Mouse (Mus musculus) forebrain, embryonic 12.5 days (tissue): Measurements from ENCODE around the gene Phpt1. TPM values are rescaled to one million over a fixed set of nuclear protein-coding genes. Genes with fewer than 3 reads are reported as not detected.

Experiments used
- polyA plus RNA-seq: library from polyadenylated mRNA; unstranded; fragments of >200 nt; fragmentation: Nextera tagmentation; extraction: Ambion mirVana; gene quantifications from 2 replicates; pipeline ENCODE4 v1.2.1, GENCODE M21; 2016

The Phpt1 gene
- polyA plus RNA-seq, 1 experiment from 2014 or later = 158 TPM

Other genes starting within 250 kb of the Phpt1 start
- gene Man1b1, start 242.9 kb downstream of the Phpt1 start, polyA plus RNA-seq = 74.8 and 80.8 TPM in 2 replicates
- 18.0 and 19.9 TPM in 2 replicates for gene Dpp7, start 218.9 kb downstream of the Phpt1 start, polyA plus RNA-seq
- gene Uap1l1, start 209.5 kb downstream of the Phpt1 start, polyA plus RNA-seq = 4.0 and 4.3 TPM in 2 replicates
- 60.8 and 67.8 TPM in 2 replicates for gene Sapcd2, start 202.9 kb downstream of the Phpt1 start, polyA plus RNA-seq
- gene Entpd2, start 179.3 kb downstream of the Phpt1 start, polyA plus RNA-seq = 0.22 TPM in 1 of 2 replicates, not detected in the other
- 192 and 198 TPM in 2 replicates for gene Npdc1, start 175.9 kb downstream of the Phpt1 start, polyA plus RNA-seq
- gene Fut7, start 152.0 kb downstream of the Phpt1 start, polyA plus RNA-seq = 0.14 TPM in 1 of 2 replicates, not detected in the other
- gene Abca2, start 146.5 kb downstream of the Phpt1 start, polyA plus RNA-seq = 10.9 and 12.5 TPM in 2 replicates
- 1.1 and 2.0 TPM in 2 replicates for gene Clic3, start 118.4 kb downstream of the Phpt1 start, polyA plus RNA-seq
- 34.5 and 39.1 TPM in 2 replicates for gene Paxx, start 114.1 kb downstream of the Phpt1 start, polyA plus RNA-seq
- gene Ptgds, start 105.2 kb downstream of the Phpt1 start, polyA plus RNA-seq = 0.69 and 1.3 TPM in 2 replicates
- gene Lcn12, start 81.3 kb downstream of the Phpt1 start, polyA plus RNA-seq = not detected in 2 replicates
- gene Fbxw5, start 74.5 kb downstream of the Phpt1 start, polyA plus RNA-seq = 102 and 110 TPM in 2 replicates
- gene C8g, start 73.5 kb downstream of the Phpt1 start, polyA plus RNA-seq = 4.7 and 5.4 TPM in 2 replicates
- 33.8 and 36.8 TPM in 2 replicates for gene Traf2, start 28.3 kb downstream of the Phpt1 start, polyA plus RNA-seq
- 332 and 360 TPM in 2 replicates for gene Edf1, start 17.4 kb downstream of the Phpt1 start, polyA plus RNA-seq
- 5.2 and 5.9 TPM in 2 replicates for gene Mamdc4, start 379 bp downstream of the Phpt1 start, polyA plus RNA-seq
- gene Ajm1, start 6.5 kb upstream of the Phpt1 start, polyA plus RNA-seq = 0.91 and 1.5 TPM in 2 replicates
- gene Rabl6, start 33.3 kb upstream of the Phpt1 start, polyA plus RNA-seq = 76.6 and 76.8 TPM in 2 replicates
- 0.22 and 0.23 TPM in 2 replicates for gene Ccdc183, start 42.5 kb upstream of the Phpt1 start, polyA plus RNA-seq
- 13.2 and 13.4 TPM in 2 replicates for gene Tmem141, start 46.8 kb upstream of the Phpt1 start, polyA plus RNA-seq
- 0.83 and 0.88 TPM in 2 replicates for gene Fcna, start 52.8 kb upstream of the Phpt1 start, polyA plus RNA-seq
- not detected in 2 replicates for gene Lcn8, start 77.9 kb upstream of the Phpt1 start, polyA plus RNA-seq
- not detected in 2 replicates for gene Lcn5, start 82.7 kb upstream of the Phpt1 start, polyA plus RNA-seq
- not detected in 2 replicates for gene Lcn6, start 101.6 kb upstream of the Phpt1 start, polyA plus RNA-seq
- gene Lcn10, start 107.5 kb upstream of the Phpt1 start, polyA plus RNA-seq = not detected in 2 replicates
- not detected in 2 replicates for gene Obp2a, start 124.8 kb upstream of the Phpt1 start, polyA plus RNA-seq
- 81.0 and 81.8 TPM in 2 replicates for gene Bmyc, start 131.5 kb upstream of the Phpt1 start, polyA plus RNA-seq
- not detected in 2 replicates for gene Obp2b, start 161.8 kb upstream of the Phpt1 start, polyA plus RNA-seq
- not detected in 2 replicates for gene Lcn3, start 190.3 kb upstream of the Phpt1 start, polyA plus RNA-seq
- gene Lcn11, start 201.8 kb upstream of the Phpt1 start, polyA plus RNA-seq = not detected in 2 replicates
- gene Gm13539, start 207.0 kb upstream of the Phpt1 start, polyA plus RNA-seq = not detected in 2 replicates
- not detected in 2 replicates for gene Glt6d1, start 240.6 kb upstream of the Phpt1 start, polyA plus RNA-seq
- gene Lcn9, start 247.9 kb upstream of the Phpt1 start, polyA plus RNA-seq = not detected in 2 replicates